Mouse (Mus musculus): ENCODE results near the gene Coil. TPM values are rescaled to one million over a fixed set of nuclear protein-coding genes. Genes with fewer than 3 reads are reported as not detected.

The Coil gene
- 2.9 and 4.3 TPM in 2 replicates for polyA plus RNA-seq (2012; rRNA removed)

GRCm38 (mm10) chr11:88970202-88970732, at the start of gene Coil:
Coil (plus strand) TSS chr11:88970252.

DNA sequence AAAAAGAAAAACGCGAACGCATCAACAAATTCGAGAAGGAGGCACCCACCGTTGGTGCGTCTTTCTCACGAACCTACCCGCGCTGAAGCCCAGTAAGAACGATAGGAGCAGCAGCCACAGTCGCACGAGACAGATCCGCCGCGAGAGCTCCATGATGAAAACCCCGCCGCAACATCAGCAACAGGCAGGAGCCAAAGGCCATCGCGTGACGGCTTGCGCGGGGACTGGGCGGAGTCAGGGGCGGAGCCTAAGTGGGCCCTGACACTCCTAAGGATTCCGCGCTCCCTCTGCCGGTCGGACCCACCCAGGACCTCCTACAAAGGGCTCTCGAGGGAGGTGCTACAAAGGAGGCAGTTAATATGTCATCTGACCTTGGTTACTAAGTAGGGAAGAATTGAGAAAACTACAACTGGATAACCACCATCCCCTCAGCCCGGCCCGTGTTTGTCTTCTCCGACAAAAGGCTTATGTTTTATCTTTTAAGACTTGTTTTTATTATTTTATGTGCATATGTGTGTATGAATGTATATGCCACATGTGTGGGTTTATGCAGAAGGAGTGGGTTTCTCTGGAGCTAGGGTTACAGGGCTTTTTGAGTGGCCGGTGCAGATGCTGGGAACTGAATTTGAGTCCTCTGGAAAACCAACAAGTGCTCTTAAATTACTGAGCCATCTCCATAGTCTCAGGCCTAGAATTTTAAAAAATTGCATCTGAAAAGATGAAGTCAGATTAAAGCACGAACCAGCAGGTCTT, 14.7 kb upstream of the Coil start, which contains the start of gene Scpep1:
Gene Scpep1, minus strand, starts transcription at position 249 of the 753 bp plus-strand sequence.

GRCm38 (mm10) chr11:88966881-88967361, 3.1 kb upstream of the Coil start, which contains the start of gene Elobl:
Elobl (minus strand) TSS chr11:88966931.

GRCm38 (mm10) chr11:88998974-88999722, 29.1 kb downstream of the Coil start, which contains the start of gene Trim25:
Trim25 (plus strand) TSS chr11:88999376.

Other genes with a start within 250 kb of the Coil start
- gene Akap1, start 105.7 kb upstream of the Coil start, polyA plus RNA-seq (2012; rRNA removed) = 54.3 and 55.6 TPM in 2 replicates
- 18.5 and 23.6 TPM in 2 replicates for gene Scpep1, start 14.8 kb upstream of the Coil start, polyA plus RNA-seq (2012; rRNA removed)
- gene Elobl, start 3.3 kb upstream of the Coil start, polyA plus RNA-seq (2012; rRNA removed) = 0.24 TPM in 1 of 2 replicates, not detected in the other
- gene Trim25, start 29.1 kb downstream of the Coil start, polyA plus RNA-seq (2012; rRNA removed) = 73.6 and 80.4 TPM in 2 replicates
- 3.8 and 4.2 TPM in 2 replicates for gene Dgke, start 96.6 kb downstream of the Coil start, polyA plus RNA-seq (2012; rRNA removed)
- gene Gm525, start 103.6 kb downstream of the Coil start, polyA plus RNA-seq (2012; rRNA removed) = not detected in 2 replicates